Mouse (Mus musculus) liver, adult 2 months (tissue): ENCODE results near the gene Msantd1. TPM values are rescaled to one million over a fixed set of nuclear protein-coding genes. Genes with fewer than 3 reads are reported as not detected.

Experiments
- DNase-seq: peaks from one replicate; pipeline ENCODE4 v3.0.0-alpha.2; 2011; ENCODE audit warnings: low read depth, low spot score; ENCODE audit errors: extremely low read depth
- H3K27ac ChIP-seq: fragments of 200-500 bp; replicated peaks from 2 replicates; pipeline ENCODE4 v1.5.1; 2012; ENCODE audit warnings: low read depth, mild to moderate bottlenecking, control low read depth, inconsistent platforms, low read length; ENCODE audit not compliant: insufficient read depth
- H3K27me3 ChIP-seq: fragments of 200-500 bp; 2 replicates; pipeline ENCODE4 v1.6.1; 2012; ENCODE audit warnings: mild to moderate bottlenecking, moderate library complexity, low read length, inconsistent platforms; ENCODE audit not compliant: control insufficient read depth, insufficient read depth
- H3K36me3 ChIP-seq: fragments of 200-500 bp; 2 replicates; pipeline ENCODE4 v1.6.1; 2012; ENCODE audit warnings: low read length, inconsistent platforms; ENCODE audit not compliant: control insufficient read depth, insufficient read depth
- H3K4me1 ChIP-seq: fragments of 200-500 bp; 2 replicates; pipeline ENCODE4 v1.6.1; 2011; ENCODE audit warnings: low read length; ENCODE audit not compliant: control insufficient read depth, insufficient read depth
- H3K4me3 ChIP-seq: fragments of 200-500 bp; 2 replicates; pipeline ENCODE4 v1.5.1; 2011; ENCODE audit warnings: low read depth, mild to moderate bottlenecking, control low read depth, low read length, moderate library complexity; ENCODE audit not compliant: insufficient read depth
- H3K79me2 ChIP-seq: fragments of 200-500 bp; 2 replicates; pipeline ENCODE4 v1.6.1; 2012; ENCODE audit warnings: inconsistent platforms, mild to moderate bottlenecking, low read length, moderate library complexity; ENCODE audit not compliant: control insufficient read depth, insufficient read depth
- H3K9ac ChIP-seq: fragments of 200-500 bp; 2 replicates; pipeline ENCODE4 v1.6.1; 2012; ENCODE audit warnings: low read depth, mild to moderate bottlenecking, control low read depth, inconsistent platforms, low read length
- CTCF ChIP-seq: fragments of 200-500 bp; IDR thresholded peaks from 2 replicates; pipeline ENCODE4 v1.5.1; 2011; ENCODE audit warnings: low read depth, low read length, control low read depth
- POLR2A ChIP-seq: fragments of 200-500 bp; IDR thresholded peaks from 2 replicates; pipeline ENCODE4 v1.6.1; 2011; ENCODE audit warnings: low read length, control low read depth; ENCODE audit not compliant: insufficient read depth; ENCODE audit errors: extremely low read depth
- WGBS: fragments of 180-500 bp; shearing (Covaris S2); methylation state at CpG from one replicate; pipeline ENCODE4 v1.1.7; 2018; 5-methylcytosine and 5-hydroxymethylcytosine counted together
- polyA plus RNA-seq: library from polyadenylated mRNA; depleted of rRNA; stranded (reverse); fragments of >200 nt; gene quantifications from 2 replicates; pipeline ENCODE4 v1.2.3, GENCODE M21; 2012
- total RNA-seq: library from RNA; depleted of rRNA; stranded (reverse); fragments of >200 nt; gene quantifications from 2 replicates; pipeline ENCODE4 v1.2.3, GENCODE M21; 2014

Gene Msantd1
- total and polyA plus RNA-seq, 2 experiments, result 0.37 to 0.92 TPM

DNA sequence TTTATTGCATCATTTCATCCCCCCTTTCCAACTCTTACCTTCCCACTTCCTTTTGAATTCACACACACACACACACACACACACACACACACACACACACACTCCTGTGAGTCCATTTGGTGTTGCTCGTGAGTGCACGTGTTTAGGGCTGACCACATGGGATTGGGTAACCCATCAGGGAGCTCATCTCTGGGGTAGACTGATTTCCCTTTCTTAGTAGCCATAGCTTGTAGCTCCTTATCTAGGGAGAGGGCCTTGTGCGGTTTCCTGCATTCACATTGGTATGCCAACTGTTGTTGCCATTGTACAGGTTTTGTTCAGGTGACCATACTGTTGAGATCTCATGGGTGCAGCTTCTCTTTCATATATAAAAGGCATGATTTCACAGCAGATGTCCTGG is 35.6 kb downstream of the Msantd1 start:
- Histone ChIP-seq H3K4me1 (no peaks in the 10 kb centered on the region), H3K36me3 (no peaks in the 10 kb centered on the region), H3K27me3 (no peaks in the 10 kb centered on the region), H3K9ac (no peak overlapping the region), H3K4me3 (no peak overlapping the region), H3K27ac (no peak overlapping the region), H3K79me2 (no peaks in the 10 kb centered on the region)
- no peak for DNase-seq
- 83% methylated on average over 3 of the region's 3 CpGs for WGBS
- TF ChIP-seq POLR2A (no peak), CTCF (no peak)

DNA sequence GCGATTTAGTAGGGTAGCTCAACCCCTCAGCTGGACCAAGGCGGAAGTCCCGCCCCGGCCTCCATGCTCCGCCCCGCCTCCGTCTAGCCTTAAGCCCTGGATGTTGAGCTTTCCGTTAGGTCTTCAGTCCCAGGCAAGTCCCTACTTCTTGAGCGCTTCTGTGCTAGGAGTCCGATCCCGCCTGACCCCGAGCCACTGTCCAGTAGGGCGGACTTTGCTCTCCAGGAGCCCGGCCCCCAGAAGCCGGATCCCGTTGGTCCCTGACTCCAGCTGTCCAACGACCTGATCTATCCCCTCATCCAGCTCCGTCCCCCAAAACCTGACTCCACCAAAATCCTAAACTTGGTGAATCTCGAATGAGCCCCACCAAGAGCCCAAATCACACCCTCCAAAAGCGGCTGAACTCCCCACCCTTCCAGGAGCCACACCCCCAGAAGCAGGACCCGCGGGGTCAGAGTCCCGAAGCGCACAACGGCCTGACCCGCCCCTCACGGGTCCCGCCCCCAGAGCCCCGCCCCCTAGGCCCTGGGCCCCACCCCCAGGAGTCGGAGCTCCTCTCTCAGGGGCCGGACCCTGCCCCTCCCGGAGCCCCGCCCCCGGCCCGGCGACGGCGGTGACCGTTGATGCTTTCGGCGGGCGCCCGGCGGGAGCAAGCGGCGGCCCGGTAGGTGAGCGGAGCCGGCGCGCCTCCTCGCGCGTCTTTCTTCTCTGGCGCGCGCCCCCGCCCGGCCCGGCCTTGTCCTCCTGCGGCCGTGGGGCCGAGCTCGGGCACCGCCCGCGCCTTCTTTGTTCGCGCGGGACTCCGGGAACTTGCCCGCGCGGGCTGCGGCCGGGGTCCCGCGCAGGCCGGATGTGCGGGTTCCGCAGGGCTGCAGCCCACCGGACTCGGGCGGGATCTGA is 41.3 kb downstream of the Msantd1 start, which contains the start of gene Rgs12:
Gene Rgs12 (plus strand): TSS at position 585 of the 900 bp plus-strand sequence.
- TF ChIP-seq POLR2A (0 out of 2 replicates have a peak, but pooled peaks have one; percentile 14), CTCF (no peak)
- Histone ChIP-seq H3K4me3 (peak within 1 kb of the TSS; percentile 81), H3K36me3 (no peaks in the 10 kb centered on the region), H3K9ac (peak within 1 kb of the TSS; percentile 56), H3K4me1 (peaks cover 2% of the 10 kb centered on the region; the same call in 1 of the 2 replicates), H3K79me2 (no peaks in the 10 kb centered on the region), H3K27me3 (no peaks in the 10 kb centered on the region), H3K27ac (peak within 1 kb of the TSS; percentile 73)
- DNase-seq, result peak; percentile 74
- WGBS, result under 1% methylated on average over 80 of the region's 84 CpGs

DNA sequence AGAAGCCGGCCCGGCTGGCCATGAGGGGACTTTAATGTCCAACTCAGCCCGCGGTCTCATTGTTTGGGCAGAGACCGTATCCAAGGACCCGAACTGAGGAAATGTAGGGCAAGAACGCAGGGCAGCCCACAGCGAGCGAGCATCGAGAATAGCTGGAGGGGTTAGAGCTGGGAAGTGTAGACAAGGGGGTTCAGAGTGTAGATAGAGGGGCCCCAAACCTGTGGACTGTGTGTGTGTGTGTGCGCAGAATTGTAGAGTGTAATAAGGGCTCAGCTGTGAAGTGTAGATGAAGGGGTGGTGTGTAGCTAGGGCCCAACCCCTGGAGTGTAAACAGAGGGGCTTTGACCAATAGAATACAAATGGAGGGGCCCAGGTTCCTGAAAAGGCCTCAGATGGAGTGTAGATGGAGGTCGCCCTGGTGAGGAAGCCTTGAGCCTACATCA is 42.0 kb downstream of the Msantd1 start:
- H3K9ac ChIP-seq, result peak overlapping the region; percentile 56
- 17% methylated on average over 12 of the region's 12 CpGs for WGBS
- peak overlapping the region; percentile 44 for H3K4me3 ChIP-seq
- no peaks in the 10 kb centered on the region for H3K36me3 ChIP-seq
- peaks cover 2% of the 10 kb centered on the region; the same call in 1 of the 2 replicates for H3K4me1 ChIP-seq
- H3K79me2 ChIP-seq, result no peaks in the 10 kb centered on the region
- no peaks in the 10 kb centered on the region for H3K27me3 ChIP-seq
- TF ChIP-seq POLR2A, result no peak
- no peak for DNase-seq
- no peak overlapping the region for H3K27ac ChIP-seq

DNA sequence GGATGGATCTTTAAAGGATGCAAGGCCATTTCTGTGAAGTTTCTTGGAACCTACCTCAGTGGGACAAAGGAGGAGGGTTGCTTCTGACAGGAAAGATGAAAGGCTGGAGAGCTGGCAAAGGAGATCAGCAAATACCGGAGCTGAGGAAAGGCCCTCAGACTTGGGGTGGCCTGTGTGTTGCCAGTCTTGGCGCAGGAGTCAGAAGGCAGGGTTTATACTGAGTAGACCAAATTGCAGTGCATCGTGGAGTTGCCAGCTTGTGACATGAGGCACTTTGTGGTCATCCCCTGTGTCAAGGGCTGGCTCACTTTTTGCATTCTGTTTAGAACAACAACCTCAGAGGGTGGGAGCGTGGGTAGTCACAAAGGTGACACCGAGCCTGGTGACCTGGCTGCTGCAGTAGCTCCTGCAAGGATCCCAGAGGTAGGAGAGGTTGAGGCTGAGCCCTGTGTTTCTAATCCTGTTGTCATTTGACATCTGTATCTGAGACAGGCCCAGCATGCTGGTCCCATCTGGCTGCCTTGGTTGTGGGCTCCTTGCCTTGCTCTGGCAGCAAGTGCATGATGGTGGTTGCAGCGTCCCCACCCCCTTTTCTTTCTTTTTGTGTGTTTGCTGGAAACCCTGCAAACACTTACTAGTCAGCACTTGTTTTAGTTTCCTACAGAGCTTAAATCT is 42.8 kb downstream of the Msantd1 start:
- H3K27me3 ChIP-seq, result no peaks in the 10 kb centered on the region
- H3K4me3 ChIP-seq, result no peak overlapping the region
- peaks cover 2% of the 10 kb centered on the region; the same call in 1 of the 2 replicates for H3K4me1 ChIP-seq
- DNase-seq, result no peak
- WGBS, result 89% methylated on average over 6 of the region's 6 CpGs
- TF ChIP-seq CTCF, result no peak
- TF ChIP-seq POLR2A, result no peak
- H3K36me3 ChIP-seq, result no peaks in the 10 kb centered on the region
- H3K79me2 ChIP-seq, result no peaks in the 10 kb centered on the region
- H3K9ac ChIP-seq, result no peak overlapping the region
- no peak overlapping the region for H3K27ac ChIP-seq

DNA sequence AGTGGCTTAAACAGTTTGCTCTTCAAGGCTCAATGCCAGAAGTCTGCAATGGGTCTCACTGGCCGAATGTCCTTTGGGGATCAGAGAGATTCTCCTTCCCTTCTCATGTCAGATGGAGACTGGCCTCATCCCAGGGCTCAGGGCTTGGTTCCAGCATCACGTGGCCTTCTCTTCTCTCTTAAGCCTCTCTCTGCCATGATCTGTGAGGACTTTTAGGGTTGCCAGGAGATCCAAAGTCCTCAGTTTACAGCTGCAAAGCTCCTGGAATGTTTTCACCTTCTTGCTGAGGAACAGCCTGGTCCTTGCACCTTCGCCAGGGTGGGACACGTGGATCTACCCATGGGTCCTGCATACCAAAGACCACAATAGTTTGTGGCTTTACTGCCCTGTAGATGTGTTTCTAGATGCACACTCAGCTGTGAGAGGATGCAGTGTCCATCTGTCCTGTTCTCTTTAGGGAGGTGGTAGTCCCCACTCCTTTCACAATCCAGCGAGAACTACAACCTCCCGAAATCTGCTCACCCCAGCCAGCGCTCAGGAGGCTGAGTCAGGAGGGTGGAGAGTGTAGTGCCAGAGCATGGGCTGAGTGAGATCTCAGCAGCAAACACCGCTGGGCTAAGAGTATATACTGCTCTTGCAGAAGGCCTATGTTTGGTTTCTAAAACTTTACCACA is 43.5 kb downstream of the Msantd1 start:
- 91% methylated on average over 8 of the region's 8 CpGs for WGBS
- H3K4me3 ChIP-seq, result no peak overlapping the region
- H3K79me2 ChIP-seq, result no peaks in the 10 kb centered on the region
- TF ChIP-seq POLR2A (no peak), CTCF (no peak)
- no peak for DNase-seq
- no peaks in the 10 kb centered on the region for H3K36me3 ChIP-seq
- H3K27me3 ChIP-seq, result no peaks in the 10 kb centered on the region
- H3K27ac ChIP-seq, result no peak overlapping the region
- no peak overlapping the region for H3K9ac ChIP-seq
- H3K4me1 ChIP-seq, result peaks cover 2% of the 10 kb centered on the region; the same call in 1 of the 2 replicates
